Mouse (Mus musculus) embryo, embryonic 10 days (tissue): ENCODE measurements around the gene Slc6a6.

Experiments used
- DNase-seq: peaks from one replicate; pipeline ENCODE4 v3.0.0-alpha.2; 2015; ENCODE audit warnings: low spot score

The Slc6a6 gene

GRCm38 (mm10) chr6:91669270-91669669, 14.6 kb upstream of the Slc6a6 start:
- DNase-seq, result peak; percentile 51

- DNase-seq, result no peak
These were observed 13.6 kb upstream of the Slc6a6 start for GRCm38 (mm10) chr6:91670224-91670623.

- no peak for DNase-seq
These were observed 9.0 kb upstream of the Slc6a6 start for GRCm38 (mm10) chr6:91674757-91675350.

GRCm38 (mm10) chr6:91678506-91679094, 5.3 kb upstream of the Slc6a6 start:
- DNase-seq, result no peak

- DNase-seq, result no peak
These were observed 4.7 kb upstream of the Slc6a6 start for GRCm38 (mm10) chr6:91679095-91679577.

- DNase-seq, result no peak
These were observed 4.1 kb upstream of the Slc6a6 start for GRCm38 (mm10) chr6:91679716-91680115.

- DNase-seq, result no peak
These were observed 2.0 kb upstream of the Slc6a6 start for GRCm38 (mm10) chr6:91681841-91682240.

- peak; percentile 65 for DNase-seq
These were observed 732 bp upstream of the Slc6a6 start for GRCm38 (mm10) chr6:91683121-91683520.

GRCm38 (mm10) chr6:91684474-91684829, 599 bp downstream of the Slc6a6 start:
- peak; percentile 27 for DNase-seq

- DNase-seq, result peak; percentile 64
These were observed 1.1 kb downstream of the Slc6a6 start for GRCm38 (mm10) chr6:91684831-91685532.

GRCm38 (mm10) chr6:91685533-91685883, 1.7 kb downstream of the Slc6a6 start:
- DNase-seq, result no peak

GRCm38 (mm10) chr6:91685896-91686295, 2.0 kb downstream of the Slc6a6 start:
- DNase-seq, result no peak

- DNase-seq, result peak; percentile 59
These were observed 2.7 kb downstream of the Slc6a6 start for GRCm38 (mm10) chr6:91686597-91686996.

- no peak for DNase-seq
These were observed 4.2 kb downstream of the Slc6a6 start for GRCm38 (mm10) chr6:91688021-91688420.

GRCm38 (mm10) chr6:91689231-91689630, 5.4 kb downstream of the Slc6a6 start:
- DNase-seq, result no peak

GRCm38 (mm10) chr6:91690222-91690621, 6.4 kb downstream of the Slc6a6 start:
- DNase-seq, result no peak

GRCm38 (mm10) chr6:91690646-91691045, 6.8 kb downstream of the Slc6a6 start:
- no peak for DNase-seq

GRCm38 (mm10) chr6:91691576-91691975, 7.7 kb downstream of the Slc6a6 start:
- DNase-seq, result no peak

- DNase-seq, result no peak
These were observed 9.5 kb downstream of the Slc6a6 start for GRCm38 (mm10) chr6:91693301-91693886.

- no peak for DNase-seq
These were observed 10.8 kb downstream of the Slc6a6 start for GRCm38 (mm10) chr6:91694610-91695009.

- DNase-seq, result no peak
These were observed 15.0 kb downstream of the Slc6a6 start for GRCm38 (mm10) chr6:91698831-91699230.

GRCm38 (mm10) chr6:91699482-91700200, 15.8 kb downstream of the Slc6a6 start:
- no peak for DNase-seq
